Mouse (Mus musculus) myocyte (in vitro differentiated cells): ENCODE measurements at regions not wholly inside any gene's neighbourhood (a gene's known extent, or its start where the extent isn't known, plus 50 kb on each side); places are given as distances from the start of the nearest gene placed in this dataset.

Source experiments
- CEBPB ChIP-seq: IDR thresholded peaks from 2 replicates; pipeline ENCODE4 v1.6.1; 2011; ENCODE audit warnings: mild to moderate bottlenecking, moderate library complexity; ENCODE audit not compliant: poor library complexity, insufficient read depth, severe bottlenecking
- E2F4 ChIP-seq: IDR thresholded peaks from one replicate; pipeline ENCODE4 v1.6.1; 2011; ENCODE audit warnings: mild to moderate bottlenecking, control low read depth, moderate library complexity; ENCODE audit not compliant: insufficient read depth
- MAX ChIP-seq: IDR thresholded peaks from one replicate; pipeline ENCODE4 v1.6.1; 2011; ENCODE audit warnings: low read depth, mild to moderate bottlenecking, control low read depth
- MYOD1 ChIP-seq, 3 experiments: IDR thresholded peaks; one replicate each; pipeline ENCODE4 v1.6.1; 2011; ENCODE audit warnings: control low read depth in 2 of 3, low read depth in 2 of 3, mild to moderate bottlenecking in 2 of 3, moderate library complexity in 1 of 3; ENCODE audit not compliant: insufficient read length in 2 of 3, control insufficient read depth in 1 of 3
- MYOG ChIP-seq, 3 experiments: IDR thresholded peaks; one replicate each; pipeline ENCODE4 v1.6.1; 2011; ENCODE audit warnings: control low read depth in 2 of 3, low read depth in 2 of 3, mild to moderate bottlenecking in 2 of 3; ENCODE audit not compliant: insufficient read length in 2 of 3, control insufficient read depth in 1 of 3, insufficient read depth in 1 of 3
- POLR2A ChIP-seq: IDR thresholded peaks from one replicate; pipeline ENCODE4 v1.6.1; 2011; ENCODE audit warnings: low read depth, mild to moderate bottlenecking, control low read depth, moderate library complexity; ENCODE audit not compliant: insufficient read length
- POLR2AphosphoS2 ChIP-seq: IDR thresholded peaks from one replicate; pipeline ENCODE4 v1.6.1; 2011; ENCODE audit warnings: low read depth, control low read depth; ENCODE audit not compliant: insufficient read length
- REST ChIP-seq: IDR thresholded peaks from one replicate; pipeline ENCODE4 v1.6.1; 2011; ENCODE audit warnings: mild to moderate bottlenecking, control low read depth, moderate library complexity; ENCODE audit not compliant: insufficient read depth, insufficient read length
- SRF ChIP-seq: IDR thresholded peaks from one replicate; pipeline ENCODE4 v1.6.1; 2011; ENCODE audit warnings: low read depth; ENCODE audit not compliant: control insufficient read depth, insufficient read length
- TCF12 ChIP-seq: IDR thresholded peaks from one replicate; pipeline ENCODE4 v1.6.1; 2011; ENCODE audit warnings: mild to moderate bottlenecking, control low read depth; ENCODE audit not compliant: poor library complexity, insufficient read depth, severe bottlenecking
- USF1 ChIP-seq: IDR thresholded peaks from one replicate; pipeline ENCODE4 v1.6.1; 2011; ENCODE audit warnings: low read depth, mild to moderate bottlenecking, control low read depth, moderate library complexity

GRCm38 (mm10) chr14:104293814-104294213, 174.0 kb downstream of the Pou4f1 start:
- TF ChIP-seq POLR2AphosphoS2, result no peak
- TF ChIP-seq POLR2A, result no peak
- TF ChIP-seq TCF12, result no peak
- TF ChIP-seq CEBPB, result no peak
- TF ChIP-seq E2F4, result no peak
- no peak for TF ChIP-seq MYOG (IDR thresholded peaks at IDR 0.05; ENCODE audit: control insufficient read depth in 1 of 3, insufficient read depth in 1 of 3, insufficient read length in 2 of 3, low read depth in 2 of 3)
- TF ChIP-seq MAX, result no peak
- no peak for TF ChIP-seq SRF
- TF ChIP-seq USF1, result no peak
- no peak for TF ChIP-seq MYOD1 (IDR thresholded peaks at IDR 0.05; ENCODE audit: control insufficient read depth in 1 of 3, insufficient read length in 2 of 3, low read depth in 2 of 3)
- no peak for TF ChIP-seq REST
